Mouse (Mus musculus) thymus, postnatal 0 days (tissue): Measurements from ENCODE around the gene Rad51b. TPM values are rescaled to one million over a fixed set of nuclear protein-coding genes. Genes with fewer than 3 reads are reported as not detected.

ENCODE experiments used
- DNase-seq: peaks from one replicate; pipeline ENCODE4 v3.0.0-alpha.2; 2015; ENCODE audit warnings: low spot score
- polyA plus RNA-seq: library from polyadenylated mRNA; unstranded; fragments of >200 nt; fragmentation: Nextera tagmentation; extraction: Ambion mirVana; gene quantifications from 2 replicates; pipeline ENCODE4 v1.2.1, GENCODE M21; 2015

Gene Rad51b
- polyA plus RNA-seq, 1 experiment from 2014 or later = 4.8 TPM

DNA sequence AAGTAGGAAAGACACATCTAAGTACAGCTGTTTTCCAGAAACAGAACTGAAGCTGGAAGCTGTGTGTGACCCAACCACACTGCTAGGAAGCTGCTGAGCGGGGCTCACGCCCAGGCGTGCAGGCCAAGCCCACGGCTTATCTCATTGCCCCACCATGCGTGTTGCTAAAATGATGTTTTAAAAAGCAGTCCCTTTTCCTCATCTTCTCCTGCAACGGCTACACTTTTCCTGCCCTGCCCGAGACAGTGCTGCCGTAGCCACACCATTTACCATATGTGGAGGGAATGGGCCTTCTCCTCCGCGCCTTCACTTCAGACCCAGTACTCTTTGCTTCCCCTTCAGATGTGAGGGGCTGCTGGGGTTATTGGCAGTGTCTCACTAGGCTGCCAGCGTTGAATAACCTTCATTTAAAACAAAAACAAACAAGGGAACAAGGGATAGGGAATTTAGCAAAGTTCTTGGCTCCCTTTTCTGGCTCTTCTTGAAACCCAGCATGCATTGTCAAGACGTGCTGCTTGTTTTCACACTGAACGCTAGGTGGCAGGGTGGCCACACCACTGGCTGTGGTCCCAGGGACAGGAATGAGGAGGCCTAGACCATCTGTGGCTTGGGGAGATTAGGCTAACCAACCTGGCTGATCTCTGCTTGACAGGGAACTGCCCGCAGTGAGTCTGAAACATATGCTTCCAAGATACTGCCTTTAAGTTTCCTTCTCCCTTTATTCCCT, 315.4 kb downstream of the Rad51b start:
- DNase-seq = peak; percentile 82

DNA sequence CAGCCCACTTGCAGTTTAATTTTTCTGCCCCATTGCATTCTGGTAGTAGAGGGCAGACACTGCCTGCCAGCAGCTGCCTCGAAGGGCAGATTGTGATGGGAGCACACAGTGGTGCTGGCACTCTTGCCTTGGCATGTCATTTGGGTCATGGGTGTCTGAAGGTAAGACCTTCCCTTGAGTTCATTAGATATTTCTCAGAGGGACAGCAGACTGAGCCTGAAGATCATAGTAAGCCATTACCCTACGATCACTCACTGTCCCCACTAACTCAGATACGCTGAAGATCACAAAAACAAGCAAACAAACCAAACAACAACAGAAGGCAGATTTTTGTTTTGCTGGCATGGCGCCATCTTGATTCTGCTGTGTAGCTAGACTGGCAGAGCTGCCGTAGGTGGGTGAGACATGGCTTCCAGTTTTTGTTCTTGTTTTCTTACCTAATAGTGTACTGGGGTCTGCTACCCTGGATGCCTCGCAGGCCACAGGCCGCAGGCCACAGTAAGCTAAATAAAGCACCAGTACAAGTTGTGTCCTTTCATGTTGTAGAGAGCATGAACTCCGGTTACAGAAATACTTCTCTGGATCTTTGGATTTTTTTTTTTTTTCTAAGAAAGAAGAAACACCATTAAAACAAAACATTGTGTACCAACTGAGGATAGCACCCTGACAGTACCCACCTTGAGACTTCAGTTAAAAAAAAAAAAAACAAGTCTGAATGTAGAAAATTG, 316.1 kb downstream of the Rad51b start:
- DNase-seq = no peak

DNA sequence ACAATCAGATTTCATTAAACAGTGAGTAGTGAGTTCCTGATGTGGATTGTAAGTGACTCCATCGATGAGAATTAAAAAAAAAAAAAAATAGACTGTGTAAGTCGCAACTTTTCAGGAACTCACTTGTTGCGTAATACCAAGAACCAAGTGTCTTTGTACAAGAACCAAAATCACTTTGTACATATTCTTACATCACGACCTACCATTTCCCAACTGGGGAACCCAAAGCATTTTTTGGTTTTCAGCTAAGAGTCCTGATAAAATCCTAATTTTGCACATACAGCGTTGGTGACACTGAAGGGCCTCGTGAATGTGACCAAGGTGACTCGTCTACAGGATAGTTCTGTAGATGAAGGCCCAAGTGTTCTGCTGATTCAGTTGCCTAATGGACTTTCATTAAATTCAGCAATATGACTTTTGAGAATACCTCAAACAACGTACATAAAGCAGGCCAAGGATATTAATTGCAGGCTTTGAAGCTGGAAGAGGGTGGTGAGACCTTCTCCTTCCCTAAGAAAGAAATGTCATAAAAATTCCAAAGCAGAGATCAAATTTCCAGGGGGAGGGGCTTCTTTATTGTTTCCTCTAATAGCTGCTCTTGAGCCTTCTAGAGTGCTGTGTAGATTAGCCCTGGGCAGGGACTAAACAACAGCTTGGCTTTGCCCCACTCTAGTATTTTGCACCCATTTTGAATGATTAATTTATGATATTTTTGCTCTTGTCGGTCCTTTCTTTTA, 316.9 kb downstream of the Rad51b start:
- no peak for DNase-seq

DNA sequence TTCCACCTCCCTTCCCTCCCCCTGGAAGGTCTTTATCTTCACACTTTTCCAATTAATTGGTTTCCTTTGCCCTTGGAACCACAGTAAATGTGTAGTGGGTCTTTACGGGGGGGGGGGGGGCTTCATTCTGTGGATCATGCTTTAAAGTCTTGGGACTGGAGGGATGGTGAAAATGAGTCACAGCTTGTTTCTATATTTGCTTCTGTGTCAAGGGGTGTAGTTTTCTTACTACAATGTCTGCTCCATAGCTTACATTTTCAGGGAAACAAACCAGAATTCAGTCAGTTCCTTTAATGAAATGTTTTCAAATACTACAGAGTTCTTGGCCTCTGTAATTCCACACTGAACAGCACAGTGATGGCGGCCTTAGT, 317.5 kb downstream of the Rad51b start:
- DNase-seq = no peak

DNA sequence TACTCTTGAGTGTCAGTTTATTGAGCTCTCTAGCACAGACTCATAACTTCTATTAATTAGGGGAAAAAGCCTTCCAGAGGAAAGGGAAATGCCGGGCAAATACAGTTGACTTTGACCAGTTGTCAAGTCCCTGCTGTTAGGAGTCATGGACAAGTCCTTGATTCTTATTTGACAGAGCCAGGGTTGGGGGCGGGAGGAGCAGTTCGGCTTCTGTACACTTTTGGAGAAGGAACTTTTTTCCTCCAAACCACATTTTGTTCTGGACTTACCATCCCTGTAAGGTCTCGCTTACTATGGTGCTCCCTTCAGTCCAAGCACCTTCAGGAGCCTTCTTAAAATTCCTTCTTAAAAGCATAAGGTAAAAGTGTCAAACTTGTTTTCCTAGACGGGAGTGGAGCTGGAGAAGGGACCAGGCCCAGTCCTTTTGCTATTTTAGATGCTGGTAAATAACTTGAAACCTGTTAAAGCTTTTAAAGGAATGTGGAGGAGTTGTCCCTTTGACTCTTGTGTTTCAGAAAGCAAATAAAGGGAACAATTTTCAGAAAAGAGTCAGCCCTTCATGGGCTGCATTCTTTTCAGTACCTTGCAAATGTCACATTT, 318.7 kb downstream of the Rad51b start:
- no peak for DNase-seq

DNA sequence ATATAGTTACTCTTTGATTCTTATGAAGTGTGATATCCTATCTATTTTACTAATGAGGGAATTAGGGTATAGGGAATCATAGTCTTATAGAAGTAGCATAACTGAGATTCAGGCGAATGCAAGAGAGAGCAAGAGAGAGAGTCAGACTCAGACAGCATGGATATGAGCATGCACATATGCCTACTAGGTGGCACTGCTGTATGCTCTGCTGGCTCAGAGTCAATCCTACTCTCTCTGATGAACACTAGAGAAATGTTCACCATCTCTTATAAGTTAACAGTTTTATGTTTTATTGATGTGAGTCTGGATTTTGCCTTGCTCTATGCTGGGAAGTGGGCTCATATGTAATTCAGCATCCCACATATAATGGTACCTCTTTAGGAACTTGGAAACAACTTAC, 321.9 kb downstream of the Rad51b start:
- DNase-seq = no peak

DNA sequence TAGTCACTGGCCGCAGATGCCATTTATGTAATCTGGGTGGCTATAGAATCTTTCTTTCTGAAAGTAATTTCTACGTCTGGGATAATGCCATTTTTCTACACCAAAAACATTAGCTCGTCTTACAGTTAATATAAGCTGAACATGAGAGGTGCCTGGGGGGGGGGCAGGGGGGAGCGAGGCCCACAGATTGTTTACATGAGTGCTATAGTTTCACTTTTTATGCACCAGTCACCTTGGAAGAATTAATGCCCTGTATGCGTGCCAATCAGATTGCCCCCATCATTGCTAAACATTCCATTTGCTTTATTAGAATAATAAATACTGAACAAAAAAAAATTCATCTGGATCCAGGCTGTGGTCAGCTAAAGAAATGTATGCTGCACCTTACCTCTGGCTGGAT, 323.6 kb downstream of the Rad51b start:
- no peak for DNase-seq

DNA sequence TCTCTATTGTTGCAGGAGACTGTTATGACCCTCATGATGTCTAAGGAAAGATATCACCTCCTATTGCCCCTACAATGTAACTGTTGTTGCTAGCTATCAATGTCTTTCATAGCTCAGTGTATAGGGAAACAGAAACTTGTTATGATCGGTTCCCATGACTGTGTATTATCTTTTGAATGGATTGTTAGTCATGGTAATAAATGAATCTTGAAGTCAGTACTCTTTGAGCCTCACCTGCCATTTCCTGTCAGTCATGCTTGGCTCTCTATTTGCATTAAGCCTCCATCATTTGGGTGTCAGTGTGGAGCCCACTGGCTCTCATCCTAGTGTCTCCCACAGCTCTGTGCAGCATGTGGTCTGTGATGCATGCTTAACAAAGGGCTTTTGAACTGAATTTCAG, 326.2 kb downstream of the Rad51b start:
- no peak for DNase-seq

DNA sequence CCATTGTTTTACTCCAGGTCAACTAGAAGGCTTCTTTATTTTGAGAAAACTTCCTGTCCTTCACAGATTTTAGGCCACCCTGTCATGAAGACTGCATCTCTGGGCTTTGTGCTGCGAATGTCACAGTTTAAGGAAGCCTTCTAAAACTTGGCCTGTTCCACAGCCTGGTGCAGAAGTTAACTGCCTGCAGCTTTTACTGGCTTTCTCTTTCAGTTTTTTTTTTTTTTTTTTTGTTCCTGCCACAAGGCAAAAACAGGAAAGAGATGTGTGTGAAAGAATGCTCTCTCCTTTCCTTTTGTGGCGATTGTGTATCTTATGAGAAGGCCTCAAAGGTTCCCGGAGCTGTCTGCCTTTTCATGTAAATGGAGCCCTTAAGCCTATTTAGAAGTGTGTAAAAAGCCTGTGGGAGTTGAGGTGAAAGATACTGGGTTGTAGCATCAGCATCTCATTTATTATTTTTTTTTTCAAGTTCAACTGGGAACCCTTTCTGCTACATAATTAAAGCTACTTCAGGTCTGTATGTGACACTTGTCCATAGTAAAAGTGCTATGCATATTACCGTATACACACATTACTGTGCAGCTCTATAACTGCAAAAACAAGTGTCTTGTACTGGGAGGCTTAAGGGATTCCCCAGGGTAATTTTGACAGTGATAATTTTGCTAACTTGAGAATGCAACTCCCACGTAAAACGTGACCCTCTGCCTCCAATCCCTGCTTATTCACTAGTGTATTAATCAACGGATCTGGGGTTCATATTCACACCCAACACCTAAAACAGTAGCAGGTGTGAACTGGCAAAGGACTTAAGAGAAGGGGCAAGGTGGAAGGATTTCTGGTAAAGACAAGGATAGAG, 328.8 kb downstream of the Rad51b start:
- peak; percentile 24 for DNase-seq

DNA sequence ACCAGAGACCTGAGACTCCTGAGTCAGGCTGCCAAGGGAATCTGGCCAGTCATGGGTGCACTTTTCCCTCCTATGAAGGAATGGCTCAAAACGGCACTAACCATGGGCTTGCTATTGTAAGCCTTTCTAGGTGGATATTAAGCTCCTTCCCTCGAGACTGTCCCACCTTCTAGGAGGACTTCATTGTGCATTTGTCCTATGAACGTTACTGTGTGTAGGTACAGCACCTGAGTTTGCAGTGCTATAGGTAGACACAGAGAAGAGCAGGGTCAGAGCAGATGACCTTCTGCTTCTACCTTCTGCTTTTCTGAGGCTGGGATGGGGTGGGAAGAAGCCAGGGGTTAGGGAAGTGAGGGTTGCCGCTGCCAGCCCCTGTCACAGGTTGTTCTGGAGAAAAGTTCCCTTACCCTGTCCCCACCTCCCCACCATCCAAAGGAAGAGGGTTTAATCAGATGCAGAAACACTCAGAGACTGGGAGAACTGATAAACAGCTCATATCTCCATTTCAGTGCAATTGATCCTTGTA, 329.5 kb downstream of the Rad51b start:
- no peak for DNase-seq

DNA sequence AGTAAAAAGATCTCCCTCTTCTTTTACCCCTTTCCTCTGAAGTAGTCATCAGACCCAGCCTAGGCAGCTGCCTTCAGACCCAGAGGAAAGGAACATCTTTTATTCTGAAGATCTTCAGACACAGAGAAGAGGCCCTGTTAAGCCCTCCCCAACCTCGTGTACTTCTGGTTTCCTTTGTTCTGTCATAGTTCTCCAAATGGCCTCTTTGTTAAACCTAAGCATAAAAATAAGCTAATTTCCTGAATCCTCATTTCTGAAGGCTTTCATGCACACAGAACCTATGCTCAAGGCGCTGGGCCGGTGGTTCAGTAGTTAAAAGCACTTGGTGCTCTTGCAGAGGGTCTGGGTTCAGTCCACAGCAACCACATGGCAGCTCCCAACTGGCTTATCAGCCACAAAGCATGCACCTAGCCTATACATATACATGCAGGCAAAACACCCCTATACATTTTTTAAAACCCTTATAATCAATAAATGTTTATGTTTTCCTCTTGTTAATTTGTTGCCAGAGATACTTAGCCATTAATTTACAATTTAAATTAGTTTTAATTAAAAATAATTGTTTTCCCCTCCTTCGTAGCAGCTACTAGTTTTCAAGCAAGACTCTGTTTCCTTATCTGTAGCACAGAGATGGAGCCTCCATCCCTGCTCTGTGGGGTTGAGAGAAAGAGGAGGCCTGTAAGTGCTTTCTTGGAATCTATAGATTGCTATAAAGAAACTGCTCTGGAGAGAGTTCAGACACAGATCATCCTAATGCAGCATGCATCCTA, 330.5 kb downstream of the Rad51b start:
- DNase-seq = peak; percentile 37

DNA sequence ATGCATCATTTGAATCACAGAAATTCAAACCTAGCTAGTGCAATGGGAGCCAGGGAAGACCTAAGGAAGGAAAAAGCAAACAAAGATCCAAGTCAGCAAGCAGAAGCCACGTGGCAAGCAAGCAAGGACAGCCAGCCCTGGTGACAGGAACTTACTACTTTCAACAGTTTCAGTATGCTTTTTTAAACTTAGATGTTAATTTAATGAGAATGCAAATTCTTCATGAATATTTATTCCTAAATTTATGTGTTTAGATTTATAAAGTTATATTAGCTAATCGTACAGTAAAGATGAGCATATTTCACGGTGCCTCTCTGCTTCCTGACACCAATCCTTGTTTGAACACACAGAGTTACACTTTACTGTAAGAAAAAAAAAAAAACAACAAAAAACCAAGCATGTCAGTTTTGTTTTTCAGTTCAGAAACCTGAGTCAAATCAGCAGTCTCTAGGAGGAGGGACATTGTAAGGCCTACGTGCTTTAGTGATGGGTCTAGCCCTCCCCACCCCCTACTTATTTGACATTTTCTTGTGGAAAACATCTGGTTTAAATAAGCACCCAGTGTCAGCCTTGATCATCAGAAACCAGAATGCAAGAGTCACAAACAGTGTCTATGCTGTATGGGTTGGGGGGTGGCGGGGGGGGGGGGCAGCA, 331.2 kb downstream of the Rad51b start:
- peak; percentile 12 for DNase-seq

DNA sequence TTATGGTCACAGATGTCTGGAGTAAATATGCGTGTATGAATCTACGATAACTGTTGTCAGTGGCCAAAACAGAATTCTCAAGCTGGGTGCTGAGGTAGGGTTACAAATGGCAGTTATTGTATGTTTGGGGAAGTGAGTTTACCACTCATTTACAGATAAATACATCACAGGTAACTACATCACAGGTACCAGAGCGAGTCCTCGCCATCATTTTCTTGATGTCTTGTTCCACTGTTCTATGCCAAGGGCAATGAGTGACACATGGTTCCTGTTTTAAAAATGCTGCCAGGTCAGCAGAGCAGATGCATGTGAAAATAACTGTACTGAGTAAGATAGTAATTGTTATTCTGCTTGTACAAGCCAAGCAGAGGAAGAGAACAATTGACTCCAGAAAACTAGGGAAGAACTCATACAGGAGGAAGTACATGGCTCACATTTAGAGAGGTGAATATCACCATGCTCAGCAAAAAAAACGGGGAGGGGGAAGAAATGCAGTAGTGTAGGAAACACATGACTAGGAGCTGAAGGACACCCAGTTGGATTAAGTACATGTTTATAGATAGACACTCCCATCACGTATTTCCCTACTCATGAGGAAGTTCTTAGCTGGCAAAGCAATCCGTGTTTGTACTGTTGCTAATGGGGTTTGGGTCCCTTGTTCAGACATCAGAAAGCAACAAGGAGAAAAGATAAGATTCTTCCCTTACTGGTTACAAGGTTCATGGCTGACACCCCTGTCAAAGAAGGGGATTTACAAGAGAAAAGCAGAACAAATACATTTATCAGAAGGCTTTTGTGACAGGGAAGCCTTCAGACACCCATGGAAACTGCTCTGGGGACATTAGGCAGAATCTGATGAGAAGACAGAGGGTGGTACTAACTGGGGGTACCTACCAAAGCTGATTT, 333.1 kb downstream of the Rad51b start:
- DNase-seq = no peak

DNA sequence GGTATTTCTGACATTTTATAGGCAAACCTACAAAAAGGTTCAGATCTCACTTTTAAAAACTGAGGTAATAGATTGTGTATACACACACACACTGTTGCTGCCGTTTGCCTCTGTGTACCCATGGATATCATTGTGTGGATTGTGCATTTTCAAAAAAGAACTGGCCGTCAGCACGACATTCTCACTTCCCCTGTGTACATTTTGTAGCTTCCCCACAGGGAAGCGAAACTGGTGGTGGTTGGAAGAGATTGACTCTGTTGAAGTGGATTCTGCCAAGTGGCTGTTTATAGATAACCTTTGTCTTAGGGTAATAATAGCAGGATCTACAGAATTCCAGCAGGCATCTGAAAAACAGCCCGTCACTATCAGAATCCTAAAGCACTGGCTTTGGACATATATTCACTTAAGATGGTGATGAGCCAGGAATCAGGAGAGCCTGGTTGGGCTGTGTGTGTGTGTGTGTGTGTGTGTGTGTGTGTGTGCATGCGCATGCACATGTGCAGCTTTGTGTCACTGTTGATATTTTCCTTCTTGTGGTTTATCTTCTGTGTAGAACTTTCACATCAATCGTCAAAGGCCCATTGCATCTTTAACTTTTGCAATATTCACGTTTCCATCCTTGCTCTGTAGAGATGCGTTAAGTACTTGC, 336.5 kb downstream of the Rad51b start:
- no peak for DNase-seq

DNA sequence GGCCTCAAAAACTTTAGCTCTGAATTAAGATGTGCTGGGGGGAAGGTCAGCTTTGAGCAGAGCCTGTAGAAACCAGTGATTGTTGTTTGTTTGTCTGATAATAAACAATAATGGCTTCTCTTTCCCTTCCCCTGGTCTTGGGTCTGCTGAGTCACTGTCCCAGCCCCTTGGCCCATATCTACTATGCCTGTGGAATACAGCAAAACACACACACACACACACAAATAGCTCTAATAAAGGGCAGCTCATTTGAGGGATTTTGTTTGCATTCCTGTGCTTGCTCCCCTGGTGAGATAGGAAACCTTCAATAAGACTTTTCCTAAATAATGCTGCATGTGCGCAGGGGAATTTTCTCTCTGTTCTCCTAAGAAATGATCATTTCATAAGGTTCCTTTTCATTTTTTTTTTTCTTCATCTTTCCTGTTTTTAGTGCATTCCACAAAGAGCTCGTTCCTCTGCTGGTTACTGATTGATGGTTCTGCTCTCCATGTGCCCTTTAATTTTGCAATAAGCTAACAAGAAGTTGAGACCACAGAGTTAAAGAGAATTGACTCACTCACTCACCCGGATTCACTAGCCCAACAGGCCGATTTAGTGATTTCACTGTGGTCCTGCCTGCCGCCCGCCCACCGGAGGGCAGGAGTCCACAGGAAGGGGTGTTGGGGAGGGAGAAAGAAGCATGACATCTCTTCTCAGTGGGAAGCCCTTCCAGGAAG, 344.6 kb downstream of the Rad51b start:
- no peak for DNase-seq

DNA sequence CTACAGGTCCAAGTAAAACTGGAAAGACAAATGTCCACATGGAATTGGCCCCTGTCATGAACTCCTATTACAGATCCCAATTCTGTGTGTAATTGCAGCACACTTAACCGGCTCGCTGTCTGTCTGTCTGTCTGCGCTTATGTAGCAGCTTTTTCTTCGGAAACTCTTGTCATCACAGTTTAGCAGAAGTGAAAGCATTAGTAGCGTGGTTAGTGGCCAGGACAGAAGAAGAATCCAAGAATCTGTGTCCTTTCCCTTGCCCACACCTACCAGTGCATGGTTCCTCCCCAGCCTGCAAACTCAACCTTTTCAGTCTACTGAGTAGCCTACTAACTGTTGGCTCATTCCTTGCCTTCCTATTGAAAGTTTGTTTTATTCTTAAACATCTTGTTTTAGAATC, 345.6 kb downstream of the Rad51b start:
- DNase-seq = no peak

DNA sequence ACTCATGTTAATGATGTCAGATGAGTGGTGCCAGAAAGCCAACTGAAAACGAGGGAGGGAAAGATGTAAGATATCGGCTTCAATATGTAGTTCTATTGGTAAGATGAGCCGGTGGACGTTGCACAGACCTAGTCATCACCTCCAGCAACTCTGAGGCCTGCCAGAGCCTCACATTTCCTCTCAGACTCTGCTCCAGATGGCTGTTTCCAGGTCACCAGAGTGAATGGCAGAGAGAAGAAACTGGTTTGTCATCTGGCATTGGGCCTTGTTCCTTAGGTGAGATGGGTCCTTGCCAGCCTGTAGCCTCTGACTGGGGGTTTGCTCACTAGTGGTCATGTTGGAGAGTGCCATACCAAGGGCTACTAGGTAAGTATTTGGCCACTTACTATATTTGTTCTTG, 348.6 kb downstream of the Rad51b start:
- no peak for DNase-seq
